Mouse (Mus musculus) cerebellum, adult 8-10 months (tissue): Measurements from ENCODE around the gene Prep.

Experiments used
- DNase-seq: peaks from one replicate; pipeline ENCODE4 v3.0.0; 2022

The Prep gene

GRCm38 (mm10) chr10:45066931-45067308, at the start of gene Prep:
TSS of gene Prep (plus strand) at chr10:45067203.
- DNase-seq = peak; percentile 90

GRCm38 (mm10) chr10:45017352-45017751, 49.7 kb upstream of the Prep start:
- DNase-seq = no peak

GRCm38 (mm10) chr10:45017851-45018250, 49.2 kb upstream of the Prep start:
- DNase-seq = no peak

- no peak for DNase-seq
Observed at GRCm38 (mm10) chr10:45019418-45019817, 47.6 kb upstream of the Prep start.

- DNase-seq = no peak
Observed at GRCm38 (mm10) chr10:45019849-45020248, 47.2 kb upstream of the Prep start.

GRCm38 (mm10) chr10:45020291-45020690, 46.7 kb upstream of the Prep start:
- DNase-seq = no peak

GRCm38 (mm10) chr10:45025184-45025583, 41.8 kb upstream of the Prep start:
- DNase-seq = no peak

- no peak for DNase-seq
Observed at GRCm38 (mm10) chr10:45026935-45027334, 40.1 kb upstream of the Prep start.

GRCm38 (mm10) chr10:45045268-45045928, 21.6 kb upstream of the Prep start:
- DNase-seq = peak; percentile 52

GRCm38 (mm10) chr10:45048158-45048557, 18.8 kb upstream of the Prep start:
- DNase-seq = no peak

- DNase-seq = no peak
Observed at GRCm38 (mm10) chr10:45048622-45049021, 18.4 kb upstream of the Prep start.

- DNase-seq = peak; percentile 42
Observed at GRCm38 (mm10) chr10:45051125-45051744, 15.8 kb upstream of the Prep start.

- DNase-seq = no peak
Observed at GRCm38 (mm10) chr10:45058361-45058760, 8.6 kb upstream of the Prep start.

- DNase-seq = no peak
Observed at GRCm38 (mm10) chr10:45060841-45061240, 6.2 kb upstream of the Prep start.

GRCm38 (mm10) chr10:45066131-45066930, 672 bp upstream of the Prep start:
- DNase-seq = peak; percentile 21

- no peak for DNase-seq
Observed at GRCm38 (mm10) chr10:45067436-45067925, 478 bp downstream of the Prep start.

- no peak for DNase-seq
Observed at GRCm38 (mm10) chr10:45069557-45069956, 2.6 kb downstream of the Prep start.

- DNase-seq = no peak
Observed at GRCm38 (mm10) chr10:45070362-45070761, 3.4 kb downstream of the Prep start.

GRCm38 (mm10) chr10:45070929-45071813, 4.2 kb downstream of the Prep start:
- no peak for DNase-seq

GRCm38 (mm10) chr10:45072339-45072738, 5.3 kb downstream of the Prep start:
- DNase-seq = no peak

- no peak for DNase-seq
Observed at GRCm38 (mm10) chr10:45074543-45074942, 7.5 kb downstream of the Prep start.

GRCm38 (mm10) chr10:45075491-45076051, 8.6 kb downstream of the Prep start:
- DNase-seq = no peak
